Mouse (Mus musculus): Measurements from ENCODE around the gene Crisp1. TPM values are rescaled to one million over a fixed set of nuclear protein-coding genes. Genes with fewer than 3 reads are reported as not detected.

Crisp1 gene
- polyA plus RNA-seq (2012; rRNA removed) = not detected in 2 replicates

- TF ChIP-seq POLR2A (IDR thresholded peaks at IDR 0.05; ENCODE audit: extremely low read depth, insufficient read depth, low read length) (no peak), CTCF (IDR thresholded peaks at IDR 0.05; ENCODE audit: extremely low read depth, insufficient read depth, low read length) (no peak)
- H3K4me3 ChIP-seq (ENCODE audit: insufficient read depth, low read length) = no peak within 1 kb of the TSS
- no peaks in the 10 kb centered on the region for H3K4me1 ChIP-seq (ENCODE audit: control insufficient read depth, insufficient read depth, low read length)
- H3K27ac ChIP-seq (ENCODE audit: insufficient read depth, low read length) = no peak within 1 kb of the TSS
These were observed at the start of gene Crisp1 for GRCm38 (mm10) chr17:40319062-40319461. Gene Crisp1 (minus strand): TSS chr17:40319207.

GRCm38 (mm10) chr17:40342497-40343009, 23.5 kb upstream of the Crisp1 start:
- no peaks in the 10 kb centered on the region for H3K4me1 ChIP-seq (ENCODE audit: control insufficient read depth, insufficient read depth, low read length)
- H3K27ac ChIP-seq (ENCODE audit: insufficient read depth, low read length) = no peak overlapping the region
- H3K4me3 ChIP-seq (ENCODE audit: insufficient read depth, low read length) = no peak overlapping the region
- TF ChIP-seq CTCF (IDR thresholded peaks at IDR 0.05; ENCODE audit: extremely low read depth, insufficient read depth, low read length) (no peak), POLR2A (IDR thresholded peaks at IDR 0.05; ENCODE audit: extremely low read depth, insufficient read depth, low read length) (no peak)

GRCm38 (mm10) chr17:40285435-40285834, 33.6 kb downstream of the Crisp1 start:
- Histone ChIP-seq H3K4me3 (ENCODE audit: insufficient read depth, low read length) (no peak overlapping the region), H3K4me1 (ENCODE audit: control insufficient read depth, insufficient read depth, low read length) (no peaks in the 10 kb centered on the region), H3K27ac (ENCODE audit: insufficient read depth, low read length) (no peak overlapping the region)
- TF ChIP-seq CTCF (IDR thresholded peaks at IDR 0.05; ENCODE audit: extremely low read depth, insufficient read depth, low read length) (no peak), POLR2A (IDR thresholded peaks at IDR 0.05; ENCODE audit: extremely low read depth, insufficient read depth, low read length) (no peak)

DNA sequence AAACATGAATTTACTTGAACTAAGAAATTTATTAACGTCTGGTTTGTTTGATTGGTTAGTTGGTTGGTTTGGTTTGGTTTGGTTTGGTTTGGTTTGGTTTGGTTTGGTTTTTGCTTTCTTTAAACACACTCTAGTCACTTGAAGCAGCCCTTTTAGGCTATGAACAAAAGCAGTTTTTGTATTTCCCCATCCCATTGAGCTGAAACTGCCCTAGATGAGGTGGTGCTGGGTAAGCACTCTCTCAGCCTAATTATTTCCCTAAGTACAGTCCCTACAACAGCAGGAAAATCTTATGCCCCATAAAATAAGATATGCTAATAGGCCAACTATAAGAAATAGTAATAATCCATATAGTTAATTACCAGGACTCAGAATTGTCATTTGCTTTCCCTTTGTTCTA, 43.5 kb downstream of the Crisp1 start:
- Histone ChIP-seq H3K4me3 (ENCODE audit: insufficient read depth, low read length) (no peak overlapping the region), H3K27ac (ENCODE audit: insufficient read depth, low read length) (no peak overlapping the region), H3K4me1 (ENCODE audit: control insufficient read depth, insufficient read depth, low read length) (no peaks in the 10 kb centered on the region)
- no peak for TF ChIP-seq POLR2A (IDR thresholded peaks at IDR 0.05; ENCODE audit: extremely low read depth, insufficient read depth, low read length)
- no peak for TF ChIP-seq CTCF (IDR thresholded peaks at IDR 0.05; ENCODE audit: extremely low read depth, insufficient read depth, low read length)

GRCm38 (mm10) chr17:40274906-40275470, 44.0 kb downstream of the Crisp1 start:
- no peak overlapping the region for H3K4me3 ChIP-seq (ENCODE audit: insufficient read depth, low read length)
- TF ChIP-seq POLR2A (IDR thresholded peaks at IDR 0.05; ENCODE audit: extremely low read depth, insufficient read depth, low read length) (no peak), CTCF (IDR thresholded peaks at IDR 0.05; ENCODE audit: extremely low read depth, insufficient read depth, low read length) (no peak)

GRCm38 (mm10) chr17:40252487-40252886, 66.5 kb downstream of the Crisp1 start:
- no peak overlapping the region for H3K27ac ChIP-seq (ENCODE audit: insufficient read depth, low read length)
- no peak overlapping the region for H3K4me3 ChIP-seq (ENCODE audit: insufficient read depth, low read length)
- TF ChIP-seq CTCF (IDR thresholded peaks at IDR 0.05; ENCODE audit: extremely low read depth, insufficient read depth, low read length) = no peak
- no peak for TF ChIP-seq POLR2A (IDR thresholded peaks at IDR 0.05; ENCODE audit: extremely low read depth, insufficient read depth, low read length)
- H3K4me1 ChIP-seq (ENCODE audit: control insufficient read depth, insufficient read depth, low read length) = no peaks in the 10 kb centered on the region

More at GRCm38 (mm10) chr17:40274906-40275470, 44.0 kb downstream of the Crisp1 start:
- Histone ChIP-seq H3K4me1 (ENCODE audit: control insufficient read depth, insufficient read depth, low read length) (no peaks in the 10 kb centered on the region), H3K27ac (ENCODE audit: insufficient read depth, low read length) (no peak overlapping the region)

Other genes starting within 250 kb of the Crisp1 start
- gene AC192777.2, start 223.8 kb downstream of the Crisp1 start, polyA plus RNA-seq (2012; rRNA removed) = not detected in 2 replicates
- gene Pgk2, start 110.6 kb downstream of the Crisp1 start, polyA plus RNA-seq (2012; rRNA removed) = not detected in 2 replicates
- gene Crisp3, start 76.9 kb downstream of the Crisp1 start, polyA plus RNA-seq (2012; rRNA removed) = not detected in 2 replicates
- gene Esp8, start 200.8 kb upstream of the Crisp1 start, polyA plus RNA-seq (2012; rRNA removed) = not detected in 2 replicates
- not detected in 2 replicates for gene Esp6, start 242.3 kb upstream of the Crisp1 start, polyA plus RNA-seq (2012; rRNA removed)

All from cortical plate, adult 2 months (tissue).